Mouse (Mus musculus): ENCODE measurements around the gene Insl3.
A peak's percentile ranks its signal among the peaks of the same experiment; 100 is the strongest.

Insl3 gene

DNA sequence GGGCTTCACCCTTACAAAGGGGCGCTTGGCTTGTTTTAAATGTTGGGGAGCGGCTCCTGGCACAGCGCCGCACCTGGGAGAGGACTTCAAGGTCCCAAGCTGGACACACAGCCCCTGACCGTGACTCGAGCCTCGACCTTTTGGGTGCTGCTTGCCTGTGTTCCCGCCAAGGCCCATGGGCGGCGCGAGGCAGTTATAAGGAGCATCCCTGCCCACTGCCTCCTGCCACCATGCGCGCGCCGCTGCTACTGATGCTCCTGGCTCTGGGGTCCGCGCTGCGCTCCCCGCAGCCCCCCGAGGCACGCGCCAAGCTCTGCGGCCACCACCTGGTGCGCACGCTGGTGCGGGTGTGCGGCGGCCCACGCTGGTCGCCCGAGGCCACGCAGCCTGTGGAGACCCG, at the start of gene Insl3:
Gene Insl3, plus strand, starts transcription at position 187 of the 400 bp plus-strand sequence.
- no peak for DNase-seq (ENCODE audit: low read depth)

DNA sequence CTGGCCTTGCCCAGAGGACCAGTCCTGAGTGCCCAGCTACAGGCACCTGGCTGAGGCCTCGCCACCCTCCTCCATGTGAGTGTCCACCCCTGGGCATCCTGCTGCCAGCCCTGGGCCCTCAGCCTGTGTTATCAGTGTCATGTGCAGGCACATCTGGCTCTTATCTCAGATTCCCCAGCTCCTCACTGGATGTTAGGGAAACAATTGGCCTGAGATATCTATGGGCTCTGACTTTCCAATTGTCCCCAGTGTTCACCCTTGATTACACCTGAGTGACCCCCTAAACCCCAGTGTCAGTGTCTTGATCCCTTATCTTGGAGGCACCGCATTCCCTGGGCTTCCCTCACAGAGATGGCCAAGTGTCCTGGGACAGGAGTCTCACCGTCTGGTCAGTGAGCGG, 49.7 kb upstream of the Insl3 start:
- DNase-seq (ENCODE audit: low read depth), result no peak

GRCm38 (mm10) chr8:71645510-71645909, 43.5 kb upstream of the Insl3 start:
- DNase-seq (ENCODE audit: low read depth), result no peak

DNA sequence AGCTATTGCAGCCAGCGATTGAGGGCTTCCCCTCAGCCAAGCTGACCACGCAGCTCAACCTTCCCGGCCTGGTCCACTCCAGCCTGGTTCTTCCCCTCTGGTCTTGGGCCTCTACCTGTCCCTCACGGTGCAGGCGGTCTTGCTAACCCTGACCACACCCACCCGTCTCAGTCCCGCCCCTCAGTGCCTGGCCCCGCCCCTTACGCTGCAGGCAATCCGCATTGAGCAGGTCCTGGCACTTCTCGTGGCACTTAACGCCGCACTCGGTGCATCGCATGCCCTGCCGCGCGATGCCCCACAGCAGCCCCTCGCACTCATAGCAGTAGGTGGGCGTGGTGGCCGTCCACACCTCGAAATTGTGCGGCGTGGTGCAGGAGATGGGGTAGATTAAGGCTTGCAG, 34.4 kb upstream of the Insl3 start:
- DNase-seq (ENCODE audit: low read depth), result no peak

DNA sequence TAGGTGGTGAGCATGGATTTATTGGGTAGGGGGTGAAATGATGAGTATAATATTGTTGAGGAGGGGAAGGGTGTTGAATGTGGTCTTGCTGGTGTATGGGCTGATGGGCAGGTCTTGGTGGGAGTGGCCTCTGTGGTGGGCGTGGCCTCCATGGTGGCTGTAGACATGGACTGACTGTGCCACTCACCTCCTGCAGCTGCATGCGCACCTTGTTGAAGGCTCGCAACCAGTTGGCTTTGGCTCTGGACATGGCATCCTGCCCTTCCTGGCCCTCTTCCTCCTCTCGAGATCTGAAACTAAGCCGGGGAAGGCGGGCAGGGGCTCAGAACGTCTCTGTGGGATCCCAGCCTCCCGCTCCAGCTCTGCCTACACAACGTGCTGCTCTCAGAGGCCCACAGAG, 31.2 kb upstream of the Insl3 start:
- DNase-seq (ENCODE audit: low read depth), result no peak

- DNase-seq (ENCODE audit: low read depth), result no peak
These were observed 30.4 kb upstream of the Insl3 start for GRCm38 (mm10) chr8:71658515-71659049.

DNA sequence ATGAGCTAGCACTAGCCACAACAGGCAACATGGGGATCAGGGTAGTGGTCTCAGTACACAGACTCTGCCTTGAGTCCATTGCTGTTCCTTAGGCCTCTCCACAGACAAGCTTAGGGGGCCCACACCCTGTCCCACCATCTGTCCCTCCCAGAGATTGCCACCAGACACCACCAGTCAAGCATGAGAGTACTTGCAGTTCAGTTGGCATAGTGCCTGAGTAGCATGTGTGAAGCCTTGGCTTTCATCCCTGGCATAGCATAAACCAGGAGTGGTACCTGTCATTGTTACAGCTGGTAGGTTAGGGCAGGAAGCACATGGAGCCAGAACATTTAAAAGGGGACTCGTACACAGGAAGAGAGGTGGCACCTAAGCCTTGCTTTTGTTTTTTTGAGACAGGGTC, 29.3 kb upstream of the Insl3 start:
- DNase-seq (ENCODE audit: low read depth), result no peak

DNA sequence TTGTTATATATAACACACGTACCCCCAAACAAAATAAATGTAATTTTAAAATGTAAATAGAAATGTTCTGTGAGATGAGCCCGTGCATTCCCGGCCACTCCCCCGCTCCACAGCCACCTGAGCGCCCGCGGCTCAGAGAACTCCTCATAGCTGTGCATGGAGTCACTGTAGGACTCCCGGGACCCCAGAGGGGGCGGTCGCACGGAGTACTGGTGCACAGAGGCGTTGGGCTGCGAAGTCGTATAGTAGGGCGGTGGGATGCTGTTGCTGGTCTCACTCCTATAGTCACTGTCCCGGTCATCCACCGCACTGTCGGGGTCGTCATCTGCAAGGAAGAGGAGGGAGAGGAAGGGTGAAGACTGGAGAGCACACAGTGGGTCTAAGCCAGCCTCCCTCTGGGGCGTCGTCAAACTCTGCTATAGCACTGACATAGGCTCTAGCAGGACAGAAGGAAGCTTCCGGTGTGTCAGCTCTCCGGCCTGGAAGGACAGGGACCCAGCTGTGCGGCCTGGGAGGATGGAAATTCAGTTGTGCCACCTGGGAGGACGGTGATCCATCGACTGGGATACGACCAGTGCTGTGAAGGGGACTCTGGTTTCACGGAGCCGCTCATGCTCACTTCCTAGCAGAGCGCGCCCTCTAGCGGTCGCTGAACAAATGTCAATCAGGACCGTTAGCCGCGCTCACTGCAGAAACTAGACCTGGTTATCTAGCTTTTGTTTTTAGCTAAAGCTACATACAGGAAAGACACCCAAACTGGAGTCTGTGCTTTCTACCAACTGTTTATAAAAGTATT, 28.5 kb upstream of the Insl3 start:
- DNase-seq (ENCODE audit: low read depth), result peak; percentile 96

GRCm38 (mm10) chr8:71665331-71666130, 23.5 kb upstream of the Insl3 start:
- peak; percentile 94 for DNase-seq (ENCODE audit: low read depth)

DNA sequence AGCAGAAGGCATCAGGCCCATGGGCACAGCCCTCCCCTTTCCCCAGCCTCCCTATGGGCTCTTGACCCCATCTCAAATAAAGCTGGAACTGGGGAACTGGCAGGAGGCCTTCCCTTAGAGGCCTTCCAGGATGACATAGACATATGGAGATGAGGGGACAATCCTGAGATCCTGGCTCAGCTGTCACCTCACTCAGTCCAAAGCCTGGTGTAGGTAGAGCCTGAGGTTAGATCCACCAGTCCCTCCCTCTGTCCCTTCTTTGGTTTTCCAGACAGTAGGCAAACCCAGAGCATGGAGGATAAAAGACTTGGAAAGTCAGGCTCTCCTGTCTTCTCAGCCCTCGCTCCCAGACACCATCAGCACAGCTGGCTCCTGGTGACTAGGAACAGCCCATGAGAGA, 22.2 kb upstream of the Insl3 start:
- no peak for DNase-seq (ENCODE audit: low read depth)

- peak; percentile 45 for DNase-seq (ENCODE audit: low read depth)
These were observed 21.8 kb upstream of the Insl3 start for GRCm38 (mm10) chr8:71667256-71667655.

- peak; percentile 53 for DNase-seq (ENCODE audit: low read depth)
These were observed 20.6 kb upstream of the Insl3 start for GRCm38 (mm10) chr8:71668220-71668975.

- no peak for DNase-seq (ENCODE audit: low read depth)
These were observed 18.8 kb upstream of the Insl3 start for GRCm38 (mm10) chr8:71670198-71670597.

DNA sequence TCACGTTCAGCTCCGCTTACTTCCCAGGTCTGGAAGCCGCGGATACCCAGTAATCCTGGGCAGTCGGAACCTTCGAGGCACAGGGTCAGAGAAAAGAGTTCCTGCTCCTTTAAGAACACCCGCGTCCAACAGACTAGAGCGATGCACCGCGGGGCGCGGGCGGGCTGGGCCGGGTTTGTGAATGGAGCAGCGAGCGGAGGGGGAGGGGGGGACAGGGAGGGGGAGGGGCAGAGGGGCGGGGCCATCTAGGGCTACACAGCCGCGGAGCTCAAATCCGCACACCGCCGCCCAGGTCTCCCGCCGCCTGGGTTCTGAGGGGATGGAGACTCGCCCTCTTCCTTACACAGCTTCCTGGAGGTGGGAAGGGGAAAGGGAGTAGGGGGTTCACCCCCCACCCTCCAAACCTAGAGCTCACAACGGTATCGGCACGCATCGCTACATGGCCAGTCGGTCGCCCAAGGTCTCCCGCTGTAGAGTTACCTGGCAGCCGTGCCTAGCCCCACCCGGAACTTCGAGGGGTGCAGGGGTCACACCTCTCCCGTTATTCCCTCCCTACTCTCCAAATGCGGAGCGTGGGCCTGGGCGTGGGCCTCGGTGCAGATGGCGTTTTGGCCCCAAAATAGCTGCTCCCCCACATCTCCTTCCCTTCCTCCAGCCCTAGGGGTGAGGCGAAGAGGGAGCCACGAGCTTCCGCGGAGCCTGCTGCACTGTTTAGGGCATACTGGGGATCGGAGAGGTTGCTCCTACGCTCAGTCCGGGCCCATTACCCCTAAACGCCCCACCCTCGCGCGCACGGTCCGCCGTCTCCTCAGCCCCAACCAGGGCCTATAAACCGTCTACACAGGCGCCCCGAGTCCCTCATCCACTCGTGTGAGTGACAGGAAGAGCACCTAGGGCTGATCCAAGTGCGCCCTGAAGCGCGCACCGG, 18.1 kb upstream of the Insl3 start:
- DNase-seq (ENCODE audit: low read depth), result peak; percentile 95

- DNase-seq (ENCODE audit: low read depth), result peak; percentile 96
These were observed 17.5 kb upstream of the Insl3 start, which contains the start of gene Unc13a for GRCm38 (mm10) chr8:71671549-71671965. Gene Unc13a, minus strand, starts transcription at chr8:71671757.

GRCm38 (mm10) chr8:71672168-71672735, 16.8 kb upstream of the Insl3 start:
- DNase-seq (ENCODE audit: low read depth), result peak; percentile 74

- DNase-seq (ENCODE audit: low read depth), result no peak
These were observed 14.9 kb upstream of the Insl3 start for GRCm38 (mm10) chr8:71674071-71674470.

- DNase-seq (ENCODE audit: low read depth), result no peak
These were observed 13.5 kb upstream of the Insl3 start for GRCm38 (mm10) chr8:71675456-71676019.

DNA sequence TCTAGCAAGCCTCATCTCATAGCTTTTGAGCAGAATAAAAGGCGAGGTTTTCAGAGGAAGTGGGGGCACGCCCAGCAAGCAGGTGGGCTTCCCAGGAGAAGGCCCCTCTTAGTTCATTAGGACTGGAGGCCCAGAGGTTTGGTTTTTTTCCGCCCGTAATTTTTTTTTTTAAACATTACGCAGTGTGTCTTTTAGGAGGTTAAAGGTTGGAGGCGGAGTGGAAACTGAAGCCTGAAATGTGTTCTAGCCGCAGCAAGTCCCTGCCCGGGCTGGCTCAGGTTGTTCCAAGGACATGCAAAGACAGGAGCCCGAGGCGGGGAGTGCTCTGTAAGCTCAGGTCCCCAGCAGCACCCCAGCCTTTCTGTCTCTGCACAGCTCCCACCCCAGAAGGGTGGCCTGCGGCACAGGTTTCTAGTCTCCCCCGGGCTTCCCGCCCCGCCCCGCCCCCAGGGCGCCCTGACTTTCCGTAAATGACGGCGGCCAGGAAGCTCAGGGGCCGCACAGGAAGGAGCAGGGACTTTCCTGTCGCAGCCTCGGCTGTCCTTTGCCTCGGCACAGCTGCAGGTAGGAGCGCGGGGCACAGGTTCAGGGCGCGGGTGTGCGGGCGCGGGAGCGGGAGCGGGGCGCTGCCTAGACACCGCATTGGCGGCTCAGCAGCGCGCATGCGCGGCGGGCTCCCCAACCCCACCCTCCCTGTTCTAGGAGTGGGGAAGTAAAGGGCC, 12.8 kb upstream of the Insl3 start, which contains the start of gene Jak3:
Gene Jak3, plus strand, starts transcription at position 277 of the 722 bp plus-strand sequence.
- DNase-seq (ENCODE audit: low read depth), result peak; percentile 84

GRCm38 (mm10) chr8:71676803-71677202, 12.2 kb upstream of the Insl3 start:
- no peak for DNase-seq (ENCODE audit: low read depth)
